Mouse (Mus musculus) kidney, adult 2 months (tissue): Measurements from ENCODE around the gene Bahd1.

Experiments used
- CTCF ChIP-seq: fragments of 200-500 bp; conservative IDR thresholded peaks from 2 replicates; pipeline ENCODE4 v1.5.1; 2011; ENCODE audit warnings: low read depth, mild to moderate bottlenecking, control low read depth, low read length, moderate library complexity, mixed read lengths; ENCODE audit not compliant: insufficient read depth, insufficient read length
- POLR2A ChIP-seq: fragments of 200-500 bp; IDR thresholded peaks from one replicate; pipeline ENCODE4 v1.6.1; 2011; ENCODE audit warnings: low read depth, low read length, control low read depth

DNA sequence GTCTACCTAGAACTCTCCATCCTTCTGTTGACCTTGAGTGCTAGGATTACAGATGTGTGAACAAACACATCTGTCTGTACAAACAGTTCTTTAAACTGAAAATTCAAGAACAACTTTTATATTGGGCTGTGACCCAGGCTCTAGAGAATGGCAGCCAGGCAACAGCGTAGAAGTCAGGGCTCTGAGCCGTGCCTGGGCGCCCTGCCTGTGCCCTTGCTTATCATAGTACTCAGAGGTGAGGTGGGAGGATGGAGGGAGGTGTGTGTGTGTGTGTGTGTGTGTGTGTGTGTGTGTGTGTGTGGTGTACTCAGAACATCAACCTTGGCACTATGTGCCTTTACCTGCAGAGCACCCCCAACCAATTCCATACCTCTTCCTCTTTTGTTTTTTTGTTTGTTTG is 7.6 kb downstream of the Bahd1 start:
- TF ChIP-seq CTCF (no peak), POLR2A (no peak)
